Mouse (Mus musculus) NIH3T3 (cell line): ENCODE measurements around the gene Syngap1.

ENCODE experiments used
- DNase-seq: peaks from one replicate; pipeline ENCODE4 v3.0.0-alpha.2; 2012; ENCODE audit warnings: low read depth

The Syngap1 gene

GRCm38 (mm10) chr17:26994410-26994809, 53.4 kb downstream of the Syngap1 start:
- peak; percentile 69 for DNase-seq

- DNase-seq = no peak
These were observed 54.0 kb downstream of the Syngap1 start for GRCm38 (mm10) chr17:26995006-26995405.

GRCm38 (mm10) chr17:26995562-26995961, 54.5 kb downstream of the Syngap1 start:
- peak; percentile 24 for DNase-seq

GRCm38 (mm10) chr17:26997661-26998060, 56.6 kb downstream of the Syngap1 start:
- DNase-seq = no peak

GRCm38 (mm10) chr17:26998283-26998682, 57.2 kb downstream of the Syngap1 start:
- no peak for DNase-seq

- no peak for DNase-seq
These were observed 58.9 kb downstream of the Syngap1 start for GRCm38 (mm10) chr17:26999996-27000395.

- peak; percentile 29 for DNase-seq
These were observed 60.1 kb downstream of the Syngap1 start for GRCm38 (mm10) chr17:27001151-27001550.

GRCm38 (mm10) chr17:27001889-27002288, 60.8 kb downstream of the Syngap1 start:
- DNase-seq = peak; percentile 32

GRCm38 (mm10) chr17:27004431-27004830, 63.4 kb downstream of the Syngap1 start:
- DNase-seq = peak; percentile 55

- DNase-seq = no peak
These were observed 63.9 kb downstream of the Syngap1 start for GRCm38 (mm10) chr17:27004903-27005485.

GRCm38 (mm10) chr17:27005644-27006043, 64.6 kb downstream of the Syngap1 start:
- DNase-seq = no peak

- DNase-seq = no peak
These were observed 67.2 kb downstream of the Syngap1 start for GRCm38 (mm10) chr17:27008277-27008676.

- no peak for DNase-seq
These were observed 70.1 kb downstream of the Syngap1 start for GRCm38 (mm10) chr17:27011167-27011566.

GRCm38 (mm10) chr17:27011998-27012672, 71.1 kb downstream of the Syngap1 start:
- peak; percentile 40 for DNase-seq

- DNase-seq = peak; percentile 54
These were observed 71.9 kb downstream of the Syngap1 start for GRCm38 (mm10) chr17:27012909-27013308.

GRCm38 (mm10) chr17:27017564-27018499, 76.8 kb downstream of the Syngap1 start:
- peak; percentile 95 for DNase-seq

- peak; percentile 26 for DNase-seq
These were observed 77.6 kb downstream of the Syngap1 start for GRCm38 (mm10) chr17:27018555-27019196.

- DNase-seq = no peak
These were observed 80.0 kb downstream of the Syngap1 start for GRCm38 (mm10) chr17:27021076-27021475.

GRCm38 (mm10) chr17:27021736-27022135, 80.7 kb downstream of the Syngap1 start:
- DNase-seq = no peak
